Mouse (Mus musculus): ENCODE measurements around the gene Arsb. TPM values are rescaled to one million over a fixed set of nuclear protein-coding genes. Genes with fewer than 3 reads are reported as not detected.
"Not testable (repeated sequence)": the region's sequence is repeated elsewhere in the genome, so short reads cannot be mapped to it uniquely, and the experiment has no call there.

Arsb gene
- polyA plus RNA-seq, 1 experiment from 2014 or later, result 7.8 TPM

GRCm38 (mm10) chr13:93797011-93797600, 25.7 kb downstream of the Arsb start:
- no peaks in the 10 kb centered on the region for H3K36me3 ChIP-seq (replicated peaks; ENCODE audit: control insufficient read depth, insufficient read depth, low read depth, low read length)
- no peak overlapping the region for H3K27ac ChIP-seq (replicated peaks; ENCODE audit: low read depth, low read length)
- H3K9me3 ChIP-seq (replicated peaks; ENCODE audit: control insufficient read depth, low read length), result no peaks in the 10 kb centered on the region
- no peak overlapping the region for H3K9ac ChIP-seq (replicated peaks; ENCODE audit: low read length)
- WGBS, result 81% methylated on average over 5 of the region's 5 CpGs
- ATAC-seq (replicated peaks; ENCODE audit: insufficient number of reproducible peaks, low FRiP score, low TSS enrichment, low read depth) (no peak), DNase-seq (ENCODE audit: low spot score) (no peak)
- no peak overlapping the region for H3K4me3 ChIP-seq (ENCODE audit: low read depth, low read length)
- no peak overlapping the region for H3K4me2 ChIP-seq (ENCODE audit: low read depth, low read length)
- H3K27me3 ChIP-seq (ENCODE audit: control insufficient read depth, insufficient read depth, low read length), result no peaks in the 10 kb centered on the region
- no peaks in the 10 kb centered on the region for H3K4me1 ChIP-seq (ENCODE audit: control insufficient read depth, insufficient read depth, low read length)

GRCm38 (mm10) chr13:93810311-93810710, 38.9 kb downstream of the Arsb start:
- H3K27me3 ChIP-seq (ENCODE audit: control insufficient read depth, insufficient read depth, low read length); H3K36me3 ChIP-seq (replicated peaks; ENCODE audit: control insufficient read depth, insufficient read depth, low read depth, low read length); H3K27ac ChIP-seq (replicated peaks; ENCODE audit: low read depth, low read length); H3K9me3 ChIP-seq (replicated peaks; ENCODE audit: control insufficient read depth, low read length); ATAC-seq (replicated peaks; ENCODE audit: insufficient number of reproducible peaks, low FRiP score, low TSS enrichment, low read depth); H3K4me1 ChIP-seq (ENCODE audit: control insufficient read depth, insufficient read depth, low read length); H3K4me2 ChIP-seq (ENCODE audit: low read depth, low read length); H3K4me3 ChIP-seq (ENCODE audit: low read depth, low read length); H3K9ac ChIP-seq (replicated peaks; ENCODE audit: low read length); DNase-seq (ENCODE audit: low spot score): not testable (repeated sequence)
- WGBS, result 72% methylated on average over 2 of the region's 2 CpGs

- Histone ChIP-seq H3K9ac (replicated peaks; ENCODE audit: low read length) (no peak overlapping the region), H3K4me2 (ENCODE audit: low read depth, low read length) (no peak overlapping the region), H3K36me3 (replicated peaks; ENCODE audit: control insufficient read depth, insufficient read depth, low read depth, low read length) (no peaks in the 10 kb centered on the region), H3K27ac (replicated peaks; ENCODE audit: low read depth, low read length) (no peak overlapping the region), H3K9me3 (replicated peaks; ENCODE audit: control insufficient read depth, low read length) (no peaks in the 10 kb centered on the region), H3K27me3 (ENCODE audit: control insufficient read depth, insufficient read depth, low read length) (no peaks in the 10 kb centered on the region), H3K4me1 (ENCODE audit: control insufficient read depth, insufficient read depth, low read length) (no peaks in the 10 kb centered on the region), H3K4me3 (ENCODE audit: low read depth, low read length) (no peak overlapping the region)
- 93% methylated on average over 6 of the region's 6 CpGs for WGBS
- DNase-seq (ENCODE audit: low spot score) (no peak), ATAC-seq (replicated peaks; ENCODE audit: insufficient number of reproducible peaks, low FRiP score, low TSS enrichment, low read depth) (no peak)
Observed at GRCm38 (mm10) chr13:93814081-93814480, 42.7 kb downstream of the Arsb start.

GRCm38 (mm10) chr13:93814676-93815075, 43.2 kb downstream of the Arsb start:
- Histone ChIP-seq H3K4me2 (ENCODE audit: low read depth, low read length) (no peak overlapping the region), H3K36me3 (replicated peaks; ENCODE audit: control insufficient read depth, insufficient read depth, low read depth, low read length) (no peaks in the 10 kb centered on the region), H3K4me1 (ENCODE audit: control insufficient read depth, insufficient read depth, low read length) (no peaks in the 10 kb centered on the region), H3K27ac (replicated peaks; ENCODE audit: low read depth, low read length) (no peak overlapping the region), H3K9ac (replicated peaks; ENCODE audit: low read length) (no peak overlapping the region), H3K9me3 (replicated peaks; ENCODE audit: control insufficient read depth, low read length) (no peaks in the 10 kb centered on the region), H3K27me3 (ENCODE audit: control insufficient read depth, insufficient read depth, low read length) (no peaks in the 10 kb centered on the region), H3K4me3 (ENCODE audit: low read depth, low read length) (no peak overlapping the region)
- 83% methylated on average over 12 of the region's 12 CpGs for WGBS
- DNase-seq (ENCODE audit: low spot score) (no peak), ATAC-seq (replicated peaks; ENCODE audit: insufficient number of reproducible peaks, low FRiP score, low TSS enrichment, low read depth) (no peak)

GRCm38 (mm10) chr13:93815128-93815527, 43.7 kb downstream of the Arsb start:
- no peak for DNase-seq (ENCODE audit: low spot score)
- Histone ChIP-seq H3K4me2 (ENCODE audit: low read depth, low read length) (no peak overlapping the region), H3K9ac (replicated peaks; ENCODE audit: low read length) (no peak overlapping the region), H3K27me3 (ENCODE audit: control insufficient read depth, insufficient read depth, low read length) (no peaks in the 10 kb centered on the region), H3K9me3 (replicated peaks; ENCODE audit: control insufficient read depth, low read length) (no peaks in the 10 kb centered on the region), H3K27ac (replicated peaks; ENCODE audit: low read depth, low read length) (no peak overlapping the region), H3K36me3 (replicated peaks; ENCODE audit: control insufficient read depth, insufficient read depth, low read depth, low read length) (no peaks in the 10 kb centered on the region), H3K4me3 (ENCODE audit: low read depth, low read length) (no peak overlapping the region), H3K4me1 (ENCODE audit: control insufficient read depth, insufficient read depth, low read length) (no peaks in the 10 kb centered on the region)
- no peak for ATAC-seq (replicated peaks; ENCODE audit: insufficient number of reproducible peaks, low FRiP score, low TSS enrichment, low read depth)
- 88% methylated on average over 11 of the region's 11 CpGs for WGBS

- WGBS, result 79% methylated on average over 2 of the region's 2 CpGs
- ATAC-seq (replicated peaks; ENCODE audit: insufficient number of reproducible peaks, low FRiP score, low TSS enrichment, low read depth), result no peak
- no peaks in the 10 kb centered on the region for H3K9me3 ChIP-seq (replicated peaks; ENCODE audit: control insufficient read depth, low read length)
Observed at GRCm38 (mm10) chr13:93816127-93816526, 44.7 kb downstream of the Arsb start.

GRCm38 (mm10) chr13:93816688-93817331, 45.4 kb downstream of the Arsb start:
- no peak overlapping the region; the same call in 1 of the 2 replicates for H3K9ac ChIP-seq (replicated peaks; ENCODE audit: low read length)
- no peaks in the 10 kb centered on the region for H3K9me3 ChIP-seq (replicated peaks; ENCODE audit: control insufficient read depth, low read length)
- no peaks in the 10 kb centered on the region for H3K27me3 ChIP-seq (ENCODE audit: control insufficient read depth, insufficient read depth, low read length)
- H3K27ac ChIP-seq (replicated peaks; ENCODE audit: low read depth, low read length), result no peak overlapping the region
- H3K4me2 ChIP-seq (ENCODE audit: low read depth, low read length), result no peak overlapping the region
- no peak for DNase-seq (ENCODE audit: low spot score)
- 32% methylated on average over 9 of the region's 9 CpGs for WGBS
- H3K4me3 ChIP-seq (ENCODE audit: low read depth, low read length), result no peak overlapping the region
- no peaks in the 10 kb centered on the region for H3K36me3 ChIP-seq (replicated peaks; ENCODE audit: control insufficient read depth, insufficient read depth, low read depth, low read length)
- H3K4me1 ChIP-seq (ENCODE audit: control insufficient read depth, insufficient read depth, low read length), result no peaks in the 10 kb centered on the region
- ATAC-seq (replicated peaks; ENCODE audit: insufficient number of reproducible peaks, low FRiP score, low TSS enrichment, low read depth), result no peak

More at GRCm38 (mm10) chr13:93816127-93816526, 44.7 kb downstream of the Arsb start:
- no peak overlapping the region for H3K9ac ChIP-seq (replicated peaks; ENCODE audit: low read length)
- no peak for DNase-seq (ENCODE audit: low spot score)
- H3K4me2 ChIP-seq (ENCODE audit: low read depth, low read length), result no peak overlapping the region
- H3K4me3 ChIP-seq (ENCODE audit: low read depth, low read length), result no peak overlapping the region
- H3K36me3 ChIP-seq (replicated peaks; ENCODE audit: control insufficient read depth, insufficient read depth, low read depth, low read length), result no peaks in the 10 kb centered on the region
- H3K27me3 ChIP-seq (ENCODE audit: control insufficient read depth, insufficient read depth, low read length), result no peaks in the 10 kb centered on the region
- H3K4me1 ChIP-seq (ENCODE audit: control insufficient read depth, insufficient read depth, low read length), result no peaks in the 10 kb centered on the region
- H3K27ac ChIP-seq (replicated peaks; ENCODE audit: low read depth, low read length), result no peak overlapping the region

GRCm38 (mm10) chr13:93820173-93820572, 48.7 kb downstream of the Arsb start:
- ATAC-seq (replicated peaks; ENCODE audit: insufficient number of reproducible peaks, low FRiP score, low TSS enrichment, low read depth) (no peak), DNase-seq (ENCODE audit: low spot score) (no peak)
- no peaks in the 10 kb centered on the region for H3K4me1 ChIP-seq (ENCODE audit: control insufficient read depth, insufficient read depth, low read length)
- 89% methylated on average over 4 of the region's 4 CpGs for WGBS
- H3K27me3 ChIP-seq (ENCODE audit: control insufficient read depth, insufficient read depth, low read length), result no peaks in the 10 kb centered on the region
- no peaks in the 10 kb centered on the region for H3K9me3 ChIP-seq (replicated peaks; ENCODE audit: control insufficient read depth, low read length)
- H3K36me3 ChIP-seq (replicated peaks; ENCODE audit: control insufficient read depth, insufficient read depth, low read depth, low read length), result no peaks in the 10 kb centered on the region
- H3K4me2 ChIP-seq (ENCODE audit: low read depth, low read length), result no peak overlapping the region
- no peak overlapping the region for H3K4me3 ChIP-seq (ENCODE audit: low read depth, low read length)
- H3K9ac ChIP-seq (replicated peaks; ENCODE audit: low read length), result no peak overlapping the region
- H3K27ac ChIP-seq (replicated peaks; ENCODE audit: low read depth, low read length), result no peak overlapping the region
